Mouse (Mus musculus) embryonic facial prominence, embryonic 14.5 days (tissue): ENCODE data around the gene Cdkl4. TPM values are rescaled to one million over a fixed set of nuclear protein-coding genes. Genes with fewer than 3 reads are reported as not detected.

Experiments
- ATAC-seq: fragments of 200-750 bp; cut with Nextera tagmentation; 2 replicates; pipeline ENCODE4 v1.8.0; 2017; ENCODE audit warnings: low read depth, moderate number of reproducible peaks, moderate TSS enrichment
- DNase-seq: peaks from one replicate; pipeline ENCODE4 v3.0.0-alpha.2; 2015; ENCODE audit warnings: low spot score
- H3K27ac ChIP-seq: fragments of 300-500 bp; sonication (generic); replicated peaks from 2 replicates; pipeline ENCODE4 v1.5.1; 2014; ENCODE audit warnings: low read depth, mild to moderate bottlenecking, low read length, moderate library complexity
- H3K27me3 ChIP-seq: fragments of 300-500 bp; sonication (generic); replicated peaks from 2 replicates; pipeline ENCODE4 v1.6.1; 2014; ENCODE audit warnings: low read length; ENCODE audit not compliant: control insufficient read depth, insufficient read depth
- H3K36me3 ChIP-seq: fragments of 300-500 bp; sonication (generic); 2 replicates; pipeline ENCODE4 v1.6.1; 2014; ENCODE audit warnings: low read length, mixed read lengths; ENCODE audit not compliant: control insufficient read depth, insufficient read depth
- H3K4me1 ChIP-seq: fragments of 300-500 bp; sonication (generic); 2 replicates; pipeline ENCODE4 v1.6.1; 2014; ENCODE audit warnings: antibody characterized with exemption, low read length; ENCODE audit not compliant: control insufficient read depth, insufficient read depth
- H3K4me2 ChIP-seq: fragments of 300-500 bp; sonication (generic); 2 replicates; pipeline ENCODE4 v1.6.1; 2014; ENCODE audit warnings: low read depth, mild to moderate bottlenecking, low read length, moderate library complexity, mixed read lengths
- H3K4me3 ChIP-seq: fragments of 300-500 bp; sonication (generic); 2 replicates; pipeline ENCODE4 v1.5.1; 2014; ENCODE audit warnings: low read depth, mild to moderate bottlenecking, low read length
- H3K9ac ChIP-seq: fragments of 300-500 bp; sonication (generic); 2 replicates; pipeline ENCODE4 v1.6.1; 2014; ENCODE audit warnings: low read depth, mild to moderate bottlenecking, low read length, moderate library complexity, mixed read lengths
- H3K9me3 ChIP-seq: fragments of 300-500 bp; sonication (generic); 2 replicates; pipeline ENCODE4 v1.6.1; 2016; ENCODE audit warnings: low read length; ENCODE audit not compliant: control insufficient read depth
- WGBS: fragments of 180-500 bp; shearing (Covaris S2); extraction: QIAGEN DNeasy Blood & Tissue Kit; methylation state at CpG from one replicate; pipeline ENCODE4 v1.1.7; 2014; 5-methylcytosine and 5-hydroxymethylcytosine counted together
- polyA plus RNA-seq: library from polyadenylated mRNA; unstranded; fragments of >200 nt; fragmentation: Nextera tagmentation; extraction: Ambion mirVana; gene quantifications from 2 replicates; pipeline ENCODE4 v1.2.1, GENCODE M21; 2014

The Cdkl4 gene
- polyA plus RNA-seq, 1 experiment from 2014 or later, result 2.2 TPM

GRCm38 (mm10) chr17:80476496-80476895, 101.1 kb downstream of the Cdkl4 start:
- DNase-seq (no peak), ATAC-seq (no peak)
- WGBS, result 82% methylated on average over 4 of the region's 4 CpGs
- no peak overlapping the region for H3K27ac ChIP-seq
- no peak overlapping the region for H3K4me2 ChIP-seq
- no peaks in the 10 kb centered on the region for H3K27me3 ChIP-seq
- H3K9me3 ChIP-seq, result no peaks in the 10 kb centered on the region
- 0 out of 2 replicates have a peak, but pooled peaks cover 7% of the 10 kb centered on the region for H3K36me3 ChIP-seq
- peaks cover 9% of the 10 kb centered on the region; the same call in 1 of the 2 replicates for H3K4me1 ChIP-seq
- no peak overlapping the region for H3K4me3 ChIP-seq
- no peak overlapping the region for H3K9ac ChIP-seq

Other genes starting within 250 kb of the Cdkl4 start
- 0.75 and 1.8 TPM in 2 replicates for gene Gm10190, start 204.3 kb downstream of the Cdkl4 start, polyA plus RNA-seq
- gene Sos1, start 97.4 kb downstream of the Cdkl4 start, polyA plus RNA-seq, result 7.3 and 8.3 TPM in 2 replicates
- 32.8 and 33.8 TPM in 2 replicates for gene Map4k3, start 150.7 kb upstream of the Cdkl4 start, polyA plus RNA-seq